Mouse (Mus musculus) left cerebral cortex, postnatal 10 days (tissue): ENCODE data around the gene Spem2. TPM values are rescaled to one million over a fixed set of nuclear protein-coding genes. Genes with fewer than 3 reads are reported as not detected.
"Not testable (repeated sequence)": the region's sequence is repeated elsewhere in the genome, so short reads cannot be mapped to it uniquely, and the experiment has no call there.

Experiments used
- DNase-seq, 2 experiments: peaks; one replicate each; pipeline ENCODE4 v3.0.0; 2021 to 2022; ENCODE audit warnings: low spot score in 2 of 2, mixed read lengths in 1 of 2; ENCODE audit errors: extremely low spot score in 1 of 2
- intact Hi-C: fragments of 180-260 bp; cut with DNase I; formaldehyde crosslinking; loops from one replicate; pipeline ENCODE4 v1.15.1; 2025
- total RNA-seq, 2 experiments: library from RNA; stranded (reverse); gene quantifications; 2 replicates each; pipeline ENCODE4 v1.2.3; 2021

Gene Spem2
- not detected for total RNA-seq

DNA sequence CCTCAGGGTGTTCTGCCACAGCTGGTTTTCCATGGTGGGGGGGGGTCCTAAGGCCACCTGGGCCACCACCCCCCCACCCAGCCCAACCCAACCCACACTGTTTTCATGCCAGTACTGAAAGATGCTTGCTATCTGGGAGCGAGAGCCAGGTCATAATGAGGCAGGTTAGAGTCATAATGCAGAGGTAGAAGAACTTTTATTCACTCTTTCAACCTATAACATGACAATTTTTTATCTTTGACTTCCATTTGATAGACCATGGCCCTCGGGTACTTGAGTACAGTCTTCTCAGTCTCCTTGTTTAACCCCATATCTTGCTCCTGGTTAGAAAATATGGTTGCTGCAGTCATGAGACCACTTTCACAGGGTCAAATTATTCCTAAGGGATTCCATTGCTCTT is at the start of gene Spem2:
Spem2 (minus strand) TSS at position 101 of the 400 bp plus-strand sequence.
- intact Hi-C loops, result no loop called here
- DNase-seq, result no peak

- intact Hi-C loops, result no loop called here
Observed at GRCm38 (mm10) chr11:69867335-69867734, 49.1 kb upstream of the Spem2 start.

GRCm38 (mm10) chr11:69865561-69865960 is 47.3 kb upstream of the Spem2 start:
- DNase-seq, result no peak

More at GRCm38 (mm10) chr11:69867335-69867734, 49.1 kb upstream of the Spem2 start:
- no peak for DNase-seq

GRCm38 (mm10) chr11:69864138-69864860 is 46.0 kb upstream of the Spem2 start:
- DNase-seq, result no peak
- intact Hi-C loops, result no loop called here

More at GRCm38 (mm10) chr11:69865561-69865960, 47.3 kb upstream of the Spem2 start:
- intact Hi-C loops, result no loop called here

- DNase-seq, intact Hi-C loops: not testable (repeated sequence)
Observed at GRCm38 (mm10) chr11:69863729-69864128, 45.5 kb upstream of the Spem2 start.

DNA sequence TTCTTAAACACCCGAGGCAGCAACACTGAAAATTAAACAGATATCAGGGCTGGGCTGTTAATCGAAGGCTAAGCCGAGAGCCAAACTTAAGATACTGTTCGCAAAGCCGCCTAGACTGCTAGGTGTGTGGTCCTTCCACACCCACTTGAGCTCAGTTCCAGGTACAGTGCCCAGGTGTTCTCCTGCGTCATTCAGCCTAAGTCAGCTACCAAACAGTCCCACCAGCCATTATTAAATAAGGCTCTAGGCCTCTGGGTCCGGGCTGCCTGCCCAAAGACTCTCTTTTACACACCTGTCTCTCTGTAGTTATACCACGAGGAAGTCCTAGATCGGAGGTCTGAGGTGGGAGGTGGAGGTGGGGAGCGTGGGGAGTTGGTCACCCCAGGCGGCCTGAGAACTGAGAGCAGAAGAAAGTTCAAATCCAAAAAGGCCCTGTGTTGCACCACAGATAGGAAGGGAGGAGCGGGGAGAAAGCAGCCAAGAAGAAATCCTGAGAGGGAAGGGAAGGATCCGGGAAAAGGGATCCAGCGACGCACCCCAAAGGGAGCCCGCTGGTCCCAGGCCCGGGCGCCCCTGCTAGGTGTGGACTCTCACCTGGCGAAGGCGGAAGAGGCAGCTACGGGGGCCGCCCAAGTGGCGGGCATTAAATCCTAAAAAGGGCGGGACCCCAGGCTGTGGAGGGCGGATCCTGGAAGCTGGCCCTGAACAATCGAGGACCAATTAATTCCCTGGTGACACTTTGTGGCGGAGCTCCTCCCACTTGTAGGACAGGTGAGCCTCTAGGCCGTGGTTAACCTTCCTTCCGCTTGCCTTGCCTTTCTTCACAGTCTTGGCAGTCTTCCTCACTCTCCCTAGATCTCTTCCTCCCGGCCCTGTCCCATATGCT is 40.1 kb upstream of the Spem2 start, which contains the start of gene Tnk1:
Tnk1 (minus strand) TSS at position 618 of the 886 bp plus-strand sequence.
- intact Hi-C loops, result no loop called here
- no peak for DNase-seq

DNA sequence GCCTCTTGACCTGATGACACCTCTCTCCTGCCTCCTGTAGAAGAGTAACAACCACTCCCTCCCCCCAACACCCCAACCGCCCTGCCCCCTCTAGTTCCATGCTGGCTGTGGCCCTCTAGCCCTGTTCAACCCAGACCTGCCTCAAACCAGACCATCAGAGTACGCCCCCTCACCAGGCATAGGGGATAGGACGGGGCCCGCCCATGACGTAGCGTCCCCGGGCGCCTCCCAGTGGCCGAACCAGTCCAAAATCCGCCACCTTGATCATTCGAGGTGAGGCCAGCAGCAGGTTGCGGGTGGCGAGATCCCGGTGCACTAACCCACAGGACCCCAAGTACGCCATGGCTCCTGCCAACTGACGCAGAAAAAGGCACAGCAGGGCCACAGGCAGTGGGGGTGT is 37.1 kb upstream of the Spem2 start:
- peak in 1 of 2 experiments; percentile 62 for DNase-seq
- intact Hi-C loops, result no loop called here

GRCm38 (mm10) chr11:69854680-69855079 is 36.4 kb upstream of the Spem2 start:
- no peak for DNase-seq
- intact Hi-C loops, result no loop called here

DNA sequence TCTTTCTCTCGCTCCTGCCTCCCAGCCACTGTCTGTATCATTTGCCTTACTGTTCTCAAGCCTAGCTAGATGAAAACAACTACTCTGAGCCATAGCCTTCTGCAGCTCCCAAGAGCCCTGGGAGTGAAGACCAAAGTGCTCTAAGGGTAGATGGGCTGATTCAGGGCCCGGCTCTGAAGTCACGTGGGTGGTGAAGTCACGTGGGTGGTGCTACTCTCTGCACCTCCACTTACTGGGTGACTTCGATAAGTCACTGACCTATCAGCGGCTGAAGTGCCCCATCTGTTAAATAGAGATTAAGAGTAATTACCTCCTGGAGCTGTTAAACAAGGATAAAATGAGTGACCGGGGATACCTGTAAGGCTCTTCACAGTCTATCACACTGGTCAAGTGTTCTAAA is 35.7 kb upstream of the Spem2 start:
- DNase-seq, result no peak
- intact Hi-C loops, result no loop called here

DNA sequence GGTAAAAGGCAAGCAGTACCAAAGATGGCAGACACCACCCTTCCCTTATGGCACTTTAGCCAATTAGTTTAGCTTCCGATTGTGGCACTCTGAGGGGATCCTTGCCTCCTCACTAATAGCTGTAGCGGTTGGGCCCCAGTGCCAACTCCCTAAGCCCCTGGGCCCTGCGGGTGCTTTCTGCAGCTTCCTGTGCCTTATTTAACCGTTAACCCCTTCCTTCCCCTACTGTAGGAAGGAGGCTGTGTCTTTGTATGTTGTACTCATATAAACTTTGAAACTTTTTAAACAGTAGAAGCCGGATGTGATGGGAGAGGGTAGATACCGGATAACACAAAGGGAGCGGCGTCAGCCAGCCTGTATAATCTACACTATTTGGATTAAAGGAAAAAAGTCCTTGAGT is 32.5 kb upstream of the Spem2 start:
- intact Hi-C loops, result no loop called here
- no peak for DNase-seq

GRCm38 (mm10) chr11:69849884-69850283 is 31.6 kb upstream of the Spem2 start:
- intact Hi-C loops, result no loop called here
- no peak for DNase-seq

DNA sequence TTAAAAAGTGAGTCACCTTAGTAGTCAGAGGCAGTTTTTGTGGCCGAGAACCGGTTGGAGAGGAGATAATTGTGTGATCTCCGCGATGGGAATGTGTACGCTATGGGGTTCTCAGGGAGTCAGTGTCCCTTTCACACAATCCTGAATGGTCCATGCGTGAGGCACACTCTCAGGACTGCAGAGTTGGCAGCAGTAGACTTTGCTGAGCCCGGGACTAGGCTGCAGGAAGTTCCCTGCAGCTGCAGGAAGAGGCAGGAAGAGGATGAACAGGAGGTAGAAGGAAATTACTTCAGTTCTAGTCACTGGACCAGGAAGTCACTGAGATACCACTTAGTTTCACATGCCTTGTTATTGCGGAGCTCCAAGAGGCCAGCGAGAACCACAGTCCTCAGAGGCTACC is 30.9 kb upstream of the Spem2 start:
- no peak for DNase-seq

GRCm38 (mm10) chr11:69848021-69848420 is 29.8 kb upstream of the Spem2 start:
- intact Hi-C loops, result no loop called here
- no peak for DNase-seq

More for the DNA sequence above, 30.9 kb upstream of the Spem2 start:
- intact Hi-C loops, result no loop called here

DNA sequence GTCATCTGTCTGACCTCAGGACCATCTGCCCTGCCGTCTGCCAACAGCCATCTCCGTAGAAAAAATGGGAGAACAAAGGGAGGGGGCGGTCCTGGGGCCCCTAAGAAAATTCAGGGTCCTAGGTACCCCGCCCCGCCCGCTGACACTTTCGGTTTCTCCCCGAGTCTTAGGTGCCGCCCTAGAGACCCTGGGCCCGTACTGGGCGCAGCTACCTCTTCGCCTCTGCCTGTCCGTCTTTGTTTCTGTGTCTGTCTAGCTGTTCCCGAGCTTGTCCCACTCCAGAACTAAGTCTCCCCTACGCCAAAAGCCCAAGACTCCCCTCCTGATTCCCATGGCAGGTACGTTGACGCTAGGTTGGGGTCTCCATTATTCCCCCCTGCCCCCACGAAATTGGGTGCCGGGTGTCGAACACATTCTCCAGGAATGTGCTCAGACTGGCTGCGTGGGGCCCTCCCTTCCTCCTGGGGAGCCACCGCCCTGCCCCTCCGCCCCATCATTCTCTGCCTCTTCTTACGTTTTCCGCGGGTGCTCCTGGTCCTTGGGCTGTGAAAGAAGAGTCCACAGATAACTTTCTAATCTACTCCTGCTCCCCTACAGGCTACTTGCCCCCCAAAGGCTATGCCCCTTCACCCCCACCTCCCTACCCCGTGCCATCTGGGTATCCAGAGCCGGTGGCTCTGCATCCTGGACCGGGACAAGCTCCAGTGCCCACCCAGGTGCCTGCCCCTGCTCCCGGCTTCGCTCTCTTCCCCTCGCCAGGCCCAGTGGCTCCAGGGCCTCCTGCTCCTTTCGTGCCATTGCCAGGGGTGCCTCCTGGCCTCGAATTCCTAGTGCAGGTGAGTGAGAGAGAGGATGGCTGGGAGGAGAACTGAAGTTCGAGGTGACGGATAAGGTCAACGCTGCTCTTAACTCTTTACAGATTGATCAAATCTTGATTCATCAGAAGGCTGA is 28.7 kb upstream of the Spem2 start:
- no peak for DNase-seq
- intact Hi-C loops, result no loop called here

DNA sequence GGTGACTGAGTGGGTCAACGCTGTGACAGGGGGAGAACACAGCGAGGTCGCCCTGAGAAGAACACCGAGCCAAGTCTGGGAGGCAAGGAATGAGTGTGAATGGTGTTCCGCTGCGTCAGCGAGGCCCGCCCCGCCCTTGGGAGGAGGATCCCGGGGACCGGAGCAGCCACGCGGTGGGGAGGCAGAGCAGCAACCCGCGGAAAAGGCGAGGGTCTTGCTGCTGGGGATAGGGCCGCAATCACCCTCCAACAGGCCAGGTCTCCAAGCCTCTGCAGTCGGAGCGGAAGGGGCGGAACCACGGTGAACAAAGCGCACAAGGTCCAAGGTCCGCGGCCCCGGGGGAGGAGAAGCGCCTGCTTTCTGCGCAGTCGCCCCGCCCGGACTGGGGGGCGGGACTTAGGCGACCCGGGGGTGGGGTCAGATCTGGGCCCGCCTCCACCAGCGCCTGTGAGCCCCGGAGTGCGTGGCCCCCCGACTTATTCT is 28.0 kb upstream of the Spem2 start, which contains the start of gene Plscr3:
Plscr3 (plus strand) TSS at position 179 of the 483 bp plus-strand sequence.
- peak; percentile 76 to 94 for DNase-seq
- intact Hi-C loops, result no loop called here

DNA sequence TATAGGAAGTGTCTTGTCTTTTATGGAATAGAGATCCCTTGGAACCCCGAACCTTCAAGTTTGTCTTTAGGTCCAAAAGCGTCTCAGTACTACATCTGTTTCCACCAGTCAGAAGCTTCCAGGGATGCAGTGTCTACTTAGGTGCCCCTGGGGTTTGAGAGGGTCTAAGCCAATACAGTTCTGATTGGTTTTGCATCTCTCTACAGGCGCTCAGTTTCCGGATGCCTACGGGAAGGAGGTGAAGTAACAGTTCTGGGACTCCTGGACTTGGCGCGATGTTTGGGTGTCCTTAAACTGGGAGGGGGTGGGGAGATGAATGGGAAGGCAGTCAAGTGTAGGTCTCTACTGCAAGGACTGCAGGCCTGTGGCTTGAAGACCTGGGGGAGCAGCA is 20.4 kb upstream of the Spem2 start:
- intact Hi-C loops, result loop anchor here (5.0 kb wide), 2 partner anchors 36 to 81 kb away; partner anchors contain the start of genes Fgf11 and Polr2a

GRCm38 (mm10) chr11:69837952-69838713 is 19.9 kb upstream of the Spem2 start, which contains the start of gene Tmem256:
TSS of gene Tmem256 (plus strand) at chr11:69838514.
- intact Hi-C loops, result loop anchor here (5.0 kb wide), 2 partner anchors 36 to 81 kb away; partner anchors contain the start of genes Fgf11 and Polr2a
- DNase-seq, result peak; percentile 96 to 98

More for the DNA sequence above, 20.4 kb upstream of the Spem2 start:
- no peak for DNase-seq
